Mouse (Mus musculus): ENCODE measurements around the gene Nuak2.

DNA sequence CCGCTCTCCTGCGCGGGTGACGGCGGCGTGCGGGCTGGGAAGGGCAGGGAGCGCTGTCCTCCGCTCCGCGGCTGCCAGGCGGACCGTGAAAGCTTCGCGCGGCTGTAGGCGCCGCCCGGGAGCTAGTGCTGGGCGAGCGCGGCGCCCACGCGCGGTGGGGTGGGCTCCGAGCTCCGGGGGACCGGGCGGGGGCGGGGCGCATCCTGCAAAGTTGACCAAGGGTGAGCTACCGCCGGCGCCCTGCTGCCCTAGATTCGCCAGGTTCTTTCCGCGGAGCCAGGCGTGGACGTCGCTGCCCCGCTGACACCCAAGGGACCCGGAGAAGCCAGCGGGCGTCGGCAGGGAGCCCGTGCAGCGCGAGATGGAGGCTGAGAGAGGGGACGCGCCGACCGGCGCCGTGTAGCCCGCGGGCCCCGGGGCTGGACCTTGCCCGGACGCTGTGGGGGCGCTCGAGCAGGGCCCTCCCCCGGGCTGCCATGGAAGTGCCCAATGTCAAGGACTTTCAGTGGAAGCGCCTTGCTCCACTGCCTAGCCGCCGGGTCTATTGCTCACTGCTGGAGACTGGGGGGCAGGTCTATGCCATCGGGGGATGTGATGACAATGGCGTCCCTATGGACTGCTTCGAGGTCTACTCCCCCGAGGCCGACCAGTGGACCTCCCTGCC, 17.0 kb upstream of the Nuak2 start:
- no peak for TF ChIP-seq HCFC1 (IDR thresholded peaks at IDR 0.05; ENCODE audit: borderline replicate concordance, insufficient read depth, low read length)
- no peak for TF ChIP-seq ZC3H11A (IDR thresholded peaks at IDR 0.05; ENCODE audit: borderline replicate concordance, low read depth, low read length)
